Mouse (Mus musculus) midbrain, embryonic 11.5 days (tissue): ENCODE results near the gene Naip2. TPM values are rescaled to one million over a fixed set of nuclear protein-coding genes. Genes with fewer than 3 reads are reported as not detected.
"Not testable (repeated sequence)": the region's sequence is repeated elsewhere in the genome, so short reads cannot be mapped to it uniquely, and the experiment has no call there.

ENCODE experiments used
- ATAC-seq: fragments of 200-750 bp; cut with Nextera tagmentation; 2 replicates; pipeline ENCODE4 v1.8.0; 2017; ENCODE audit warnings: moderate TSS enrichment, moderate library complexity; ENCODE audit not compliant: low FRiP score
- DNase-seq: peaks from one replicate; pipeline ENCODE4 v3.0.0; 2015; ENCODE audit warnings: low spot score; ENCODE audit errors: missing footprints
- H3K27ac ChIP-seq: fragments of 300-500 bp; sonication (generic); 2 replicates; pipeline ENCODE4 v1.5.1; 2014; ENCODE audit warnings: low read depth, low read length
- H3K27me3 ChIP-seq: fragments of 300-500 bp; sonication (generic); 2 replicates; pipeline ENCODE4 v1.6.1; 2014; ENCODE audit warnings: mild to moderate bottlenecking, low read length, moderate library complexity, mixed read lengths; ENCODE audit not compliant: control insufficient read depth, insufficient read depth
- H3K36me3 ChIP-seq: fragments of 300-500 bp; sonication (generic); 2 replicates; pipeline ENCODE4 v1.6.1; 2014; ENCODE audit warnings: mild to moderate bottlenecking, low read length, moderate library complexity, mixed read lengths; ENCODE audit not compliant: control insufficient read depth, insufficient read depth
- H3K4me1 ChIP-seq: fragments of 300-500 bp; sonication (generic); 2 replicates; pipeline ENCODE4 v1.6.1; 2014; ENCODE audit warnings: low read length; ENCODE audit not compliant: control insufficient read depth, insufficient read depth
- H3K4me2 ChIP-seq: fragments of 300-500 bp; sonication (generic); 2 replicates; pipeline ENCODE4 v1.6.1; 2014; ENCODE audit warnings: mild to moderate bottlenecking, moderate library complexity
- H3K4me3 ChIP-seq: fragments of 300-500 bp; sonication (generic); 2 replicates; pipeline ENCODE4 v1.5.1; 2014; ENCODE audit warnings: low read depth, low read length
- H3K9ac ChIP-seq: fragments of 300-500 bp; sonication (generic); 2 replicates; pipeline ENCODE4 v1.6.1; 2014; ENCODE audit warnings: low read length
- H3K9me3 ChIP-seq: fragments of 300-500 bp; sonication (generic); 2 replicates; pipeline ENCODE4 v1.6.1; 2016; ENCODE audit warnings: low read length; ENCODE audit not compliant: control insufficient read depth
- WGBS: fragments of 180-500 bp; shearing (Covaris S2); extraction: QIAGEN DNeasy Blood & Tissue Kit; methylation state at CpG from one replicate; pipeline ENCODE4 v1.1.7; 2014; 5-methylcytosine and 5-hydroxymethylcytosine counted together
- polyA plus RNA-seq: library from polyadenylated mRNA; unstranded; fragments of >200 nt; fragmentation: Nextera tagmentation; extraction: Ambion mirVana; gene quantifications from 2 replicates; pipeline ENCODE4 v1.2.1, GENCODE M21; 2014

Naip2 gene
- polyA plus RNA-seq = 0.22 and 0.34 TPM in 2 replicates

DNA sequence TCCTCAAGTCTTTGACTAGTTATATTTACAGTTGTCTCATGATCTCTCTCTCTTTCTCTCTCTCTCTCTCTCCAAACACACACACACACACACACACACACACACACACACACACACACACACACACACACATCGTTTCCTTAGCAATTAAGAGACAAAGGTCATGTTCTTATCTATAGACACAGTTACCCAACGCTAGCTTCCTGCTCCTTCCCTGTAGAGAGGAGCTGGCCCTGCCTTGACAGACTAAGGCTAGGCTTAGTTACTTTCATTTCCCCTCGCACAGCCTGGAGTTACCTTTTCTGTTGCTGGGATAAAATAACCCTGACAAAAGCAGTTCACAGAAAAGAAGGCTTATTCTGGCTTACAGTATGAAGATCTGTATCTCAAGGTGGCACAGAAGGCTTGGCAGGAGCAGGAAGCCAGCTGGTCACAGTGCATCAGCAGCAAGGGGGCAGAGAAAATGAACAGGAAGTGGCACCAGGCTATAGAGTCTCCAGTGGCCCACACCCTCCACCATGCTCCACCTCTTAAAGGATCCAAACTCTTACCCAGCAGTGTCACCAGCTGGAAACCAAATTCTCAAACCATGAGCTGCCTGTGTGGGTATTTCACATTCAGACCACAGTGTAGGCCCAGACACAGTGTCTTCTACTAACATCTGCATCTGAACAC is at the start of gene Naip2:
Naip2 (minus strand) TSS at position 434 of the 675 bp plus-strand sequence.
- not testable (repeated sequence) for H3K9ac ChIP-seq, DNase-seq, H3K4me2 ChIP-seq, ATAC-seq, H3K4me1 ChIP-seq, H3K9me3 ChIP-seq, H3K4me3 ChIP-seq, H3K27ac ChIP-seq, H3K36me3 ChIP-seq, H3K27me3 ChIP-seq
- WGBS = 66% methylated on average over 3 of the region's 3 CpGs

DNA sequence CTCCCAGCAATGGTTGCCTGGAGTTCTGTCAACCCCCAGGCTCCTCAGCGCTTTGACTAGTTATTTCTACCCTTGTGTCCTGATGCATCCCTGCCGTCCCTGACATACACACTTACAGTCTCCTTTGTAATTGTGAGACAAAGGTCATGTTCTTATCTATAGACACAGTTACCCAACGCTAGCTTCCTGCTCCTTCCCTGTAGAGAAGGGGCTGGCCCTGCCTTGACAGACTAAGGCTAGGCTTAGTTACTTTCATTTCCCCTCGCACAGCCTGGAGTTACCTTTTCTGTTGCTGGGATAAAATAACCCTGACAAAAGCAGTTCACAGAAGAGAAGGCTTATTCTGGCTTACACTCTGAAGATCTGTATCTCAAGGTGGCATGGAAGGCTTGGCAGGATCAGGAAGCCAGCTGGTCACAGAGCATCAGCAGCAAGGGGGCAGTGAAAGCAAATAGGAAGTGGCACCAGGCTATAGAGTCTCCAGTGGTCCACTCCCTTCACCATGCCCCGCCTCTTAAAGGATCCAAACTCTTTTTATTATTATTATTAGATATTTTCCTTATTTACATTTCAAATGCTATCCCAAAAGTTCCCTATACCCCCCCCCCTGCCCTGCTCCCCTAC is 45.1 kb upstream of the Naip2 start:
- not testable (repeated sequence) for DNase-seq, H3K27ac ChIP-seq, H3K9me3 ChIP-seq, ATAC-seq, H3K27me3 ChIP-seq, H3K4me2 ChIP-seq, H3K4me3 ChIP-seq, H3K4me1 ChIP-seq, H3K36me3 ChIP-seq, H3K9ac ChIP-seq
- 89% methylated on average over 5 of the region's 5 CpGs for WGBS

DNA sequence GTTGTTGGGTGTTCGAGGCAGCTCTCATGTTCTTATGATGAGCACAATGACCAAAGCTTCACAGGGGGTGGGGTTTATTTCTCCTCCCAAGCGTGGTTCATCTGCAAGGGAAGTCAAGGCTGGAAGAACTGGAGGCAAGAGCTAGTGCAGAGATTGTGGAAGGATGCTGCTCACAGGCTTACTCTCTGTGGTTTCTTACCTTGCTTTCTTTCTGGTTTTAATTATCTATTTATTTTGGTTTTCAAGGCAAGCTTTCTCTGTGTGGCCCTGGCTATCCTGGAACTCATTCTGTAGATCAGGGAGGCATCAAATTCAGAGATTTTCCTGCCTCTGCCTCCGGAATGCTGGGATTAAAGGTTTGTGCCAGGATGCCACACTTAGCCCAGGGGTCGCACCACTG is 44.3 kb upstream of the Naip2 start, which contains the start of gene Naip5:
Naip5 (minus strand) TSS at position 101 of the 400 bp plus-strand sequence.
- H3K9me3 ChIP-seq, H3K27me3 ChIP-seq, ATAC-seq, DNase-seq, H3K27ac ChIP-seq, H3K4me3 ChIP-seq, H3K4me2 ChIP-seq, H3K36me3 ChIP-seq, H3K4me1 ChIP-seq, H3K9ac ChIP-seq: not testable (repeated sequence)
- WGBS = 82% methylated on average over 4 of the region's 4 CpGs

DNA sequence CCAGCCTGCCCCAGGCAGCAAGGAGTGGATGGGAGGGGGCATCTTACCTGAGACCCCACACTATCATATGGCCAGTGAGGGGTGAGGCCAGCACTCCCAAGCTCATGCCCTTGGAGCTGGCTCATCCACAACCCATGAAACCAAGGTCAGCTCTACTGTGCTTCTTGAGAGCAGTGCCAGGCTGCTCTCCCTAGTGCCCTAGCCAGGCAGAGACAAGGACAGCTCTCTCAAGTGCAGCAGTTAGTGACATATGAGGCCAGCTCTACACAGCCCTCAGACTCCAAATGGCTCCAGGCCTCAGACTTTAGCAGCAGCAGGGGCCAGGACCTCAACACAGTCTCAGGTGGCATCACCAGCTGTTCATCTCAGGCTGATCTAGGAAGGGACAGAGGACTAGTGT is 41.8 kb upstream of the Naip2 start:
- no peaks in the 10 kb centered on the region for H3K36me3 ChIP-seq
- no peak overlapping the region for H3K4me3 ChIP-seq
- DNase-seq = no peak
- no peaks in the 10 kb centered on the region for H3K4me1 ChIP-seq
- no peak overlapping the region for H3K4me2 ChIP-seq
- H3K27ac ChIP-seq = no peak overlapping the region
- H3K27me3 ChIP-seq = no peaks in the 10 kb centered on the region
- no peak overlapping the region for H3K9ac ChIP-seq
- H3K9me3 ChIP-seq = no peaks in the 10 kb centered on the region
- no peak for ATAC-seq

DNA sequence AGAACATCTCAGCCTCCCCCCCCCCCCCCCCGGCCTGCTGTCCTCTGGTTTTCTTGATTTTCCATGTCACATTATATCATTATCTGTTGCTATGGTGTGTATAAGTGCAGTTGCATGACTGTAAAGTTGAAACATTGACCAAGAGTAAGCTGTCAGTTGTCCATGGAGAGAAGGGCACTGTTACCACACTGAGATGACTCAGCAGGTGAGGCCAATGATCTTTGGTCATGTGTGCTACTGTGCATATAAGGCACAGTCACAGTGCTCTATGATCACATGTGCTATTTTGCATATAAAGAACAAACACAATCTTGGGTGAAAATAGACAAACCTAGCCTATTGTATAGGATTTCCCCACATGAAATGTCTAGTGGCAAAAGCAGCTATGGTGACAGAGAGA is 11.8 kb upstream of the Naip2 start:
- 100% methylated on average over 1 of the region's 1 CpGs for WGBS
- ATAC-seq, DNase-seq, H3K4me1 ChIP-seq, H3K36me3 ChIP-seq, H3K9me3 ChIP-seq, H3K4me2 ChIP-seq, H3K27me3 ChIP-seq, H3K9ac ChIP-seq, H3K4me3 ChIP-seq, H3K27ac ChIP-seq: not testable (repeated sequence)

DNA sequence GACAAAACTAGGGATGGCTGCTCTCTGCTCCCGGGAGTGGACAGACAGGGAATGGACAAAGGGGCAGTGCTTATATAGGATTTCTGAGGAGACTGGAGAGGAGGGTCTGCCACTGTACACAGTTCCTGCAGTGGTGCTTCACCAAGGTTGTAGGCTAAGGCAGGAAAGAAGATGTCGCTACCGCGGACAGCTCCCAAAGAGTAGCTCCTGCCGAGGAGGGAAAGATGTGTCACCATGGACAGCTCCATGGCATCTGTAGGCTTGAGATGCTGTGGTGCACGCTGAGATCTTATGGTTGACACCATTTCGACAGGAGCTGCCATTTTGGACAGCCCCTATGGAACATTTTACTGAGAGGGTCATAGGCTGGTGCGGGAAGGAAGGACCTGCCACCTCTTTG is 8.6 kb upstream of the Naip2 start:
- no peak for ATAC-seq
- no peaks in the 10 kb centered on the region for H3K9me3 ChIP-seq
- WGBS = 41% methylated on average over 8 of the region's 8 CpGs

DNA sequence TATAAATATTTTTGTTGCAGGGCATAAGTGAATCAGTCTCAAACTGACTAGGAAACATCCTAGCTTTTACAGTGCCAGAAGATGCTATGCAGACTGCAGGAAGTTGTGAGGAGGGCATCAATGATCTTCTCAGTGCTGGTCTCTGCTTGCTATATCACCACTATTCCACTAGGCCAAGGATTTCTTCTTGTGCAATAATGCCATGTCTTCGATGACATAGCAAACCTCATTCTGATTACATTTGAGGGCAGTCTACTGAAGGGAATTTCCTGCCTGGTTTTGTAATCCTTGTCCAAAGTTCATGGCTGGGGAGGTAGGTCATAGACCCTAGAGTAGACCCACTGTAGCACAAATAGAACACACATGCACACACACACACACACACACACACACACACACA is 1.4 kb upstream of the Naip2 start:
- Histone ChIP-seq H3K4me3 (no peak overlapping the region), H3K4me1 (no peaks in the 10 kb centered on the region), H3K27me3 (no peaks in the 10 kb centered on the region), H3K4me2 (no peak overlapping the region), H3K27ac (no peak overlapping the region), H3K9me3 (no peaks in the 10 kb centered on the region), H3K36me3 (no peaks in the 10 kb centered on the region), H3K9ac (no peak overlapping the region)
- DNase-seq (no peak), ATAC-seq (no peak)
- 85% methylated on average over 1 of the region's 1 CpGs for WGBS

More for the DNA sequence above, 8.6 kb upstream of the Naip2 start:
- Histone ChIP-seq H3K9ac (no peak overlapping the region), H3K36me3 (no peaks in the 10 kb centered on the region), H3K27me3 (no peaks in the 10 kb centered on the region), H3K4me3 (no peak overlapping the region), H3K27ac (no peak overlapping the region), H3K4me1 (no peaks in the 10 kb centered on the region), H3K4me2 (no peak overlapping the region)
- no peak for DNase-seq

DNA sequence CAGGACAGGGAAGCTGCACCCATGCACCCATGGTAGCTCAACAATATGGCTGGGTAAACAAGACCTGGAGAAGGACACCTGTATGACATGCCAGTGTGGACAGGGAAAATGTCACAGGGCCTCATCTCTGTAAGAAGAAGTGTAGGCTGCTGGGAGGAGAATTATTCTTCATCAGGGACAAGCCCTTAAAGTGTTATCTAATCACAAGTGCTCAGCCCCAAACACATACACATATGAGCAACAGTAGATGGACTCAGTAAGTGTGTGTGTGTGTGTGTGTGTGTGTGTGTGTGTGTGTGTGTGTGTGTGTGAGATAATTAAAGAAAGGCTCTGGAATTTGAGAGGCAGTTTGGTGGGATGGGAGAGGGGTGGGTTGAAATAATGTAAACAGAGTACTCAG is 1.1 kb downstream of the Naip2 start:
- no peak overlapping the region for H3K9ac ChIP-seq
- H3K27me3 ChIP-seq = no peaks in the 10 kb centered on the region
- no peak overlapping the region for H3K27ac ChIP-seq
- H3K4me2 ChIP-seq = no peak overlapping the region
- H3K36me3 ChIP-seq = no peaks in the 10 kb centered on the region
- no peak for ATAC-seq
- H3K4me3 ChIP-seq = no peak overlapping the region
- no peaks in the 10 kb centered on the region for H3K9me3 ChIP-seq
- no peaks in the 10 kb centered on the region for H3K4me1 ChIP-seq
- DNase-seq = no peak

DNA sequence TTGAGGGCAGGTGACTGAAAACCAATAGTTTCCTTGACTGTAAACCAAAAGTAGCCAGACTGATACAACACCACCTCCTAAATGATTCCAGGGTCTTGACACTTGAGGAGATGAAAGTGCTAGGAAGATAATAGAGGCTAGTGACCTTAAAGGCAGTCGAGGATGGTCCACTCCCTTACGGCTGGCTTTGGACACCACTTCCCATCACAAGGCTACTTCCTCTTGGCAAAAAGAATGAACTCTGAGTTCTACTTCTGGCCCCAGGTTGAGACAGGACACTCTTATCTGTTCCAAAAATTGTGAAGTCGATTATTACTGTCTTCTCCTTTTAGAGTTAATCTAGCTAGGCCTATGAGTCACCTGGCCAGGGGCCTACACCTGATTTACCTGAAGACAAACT is 6.5 kb downstream of the Naip2 start:
- no peaks in the 10 kb centered on the region for H3K27me3 ChIP-seq
- ATAC-seq (no peak), DNase-seq (no peak)
- no peaks in the 10 kb centered on the region for H3K36me3 ChIP-seq
- no peaks in the 10 kb centered on the region for H3K9me3 ChIP-seq
- no peaks in the 10 kb centered on the region for H3K4me1 ChIP-seq
- no peak overlapping the region for H3K9ac ChIP-seq
- 80% methylated on average over 3 of the region's 3 CpGs for WGBS
- H3K27ac ChIP-seq = no peak overlapping the region
- no peak overlapping the region for H3K4me3 ChIP-seq
- no peak overlapping the region for H3K4me2 ChIP-seq
